Mouse (Mus musculus) CH12.LX (cell line): Measurements from ENCODE around the gene Spag8. TPM values are rescaled to one million over a fixed set of nuclear protein-coding genes. Genes with fewer than 3 reads are reported as not detected.

Experiments
- DNase-seq: peaks from one replicate; pipeline ENCODE4 v3.0.0-alpha.2; 2013; ENCODE audit errors: extremely low read depth
- H3K27ac ChIP-seq: 2 replicates; pipeline ENCODE4 v1.5.1; 2012; ENCODE audit warnings: low read depth, mild to moderate bottlenecking, control low read depth, moderate library complexity; ENCODE audit not compliant: insufficient read depth
- H3K27me3 ChIP-seq: replicated peaks from 2 replicates; pipeline ENCODE3; 2012; ENCODE audit warnings: inconsistent platforms
- H3K36me3 ChIP-seq, 2 experiments: replicated peaks in 1 of 2; 2 replicates each; pipeline versions ENCODE3 to v1.6.1; 2012; ENCODE audit warnings: inconsistent platforms in 1 of 2, low read length in 1 of 2, mild to moderate bottlenecking in 1 of 2, mixed read lengths in 1 of 2, moderate library complexity in 1 of 2; ENCODE audit not compliant: control insufficient read depth in 1 of 2, insufficient read depth in 1 of 2
- H3K4me1 ChIP-seq, 2 experiments: 2 replicates each; pipeline ENCODE4 v1.6.1; 2012; ENCODE audit warnings: inconsistent platforms in 1 of 2, moderate library complexity in 1 of 2; ENCODE audit not compliant: insufficient read depth in 2 of 2, control insufficient read depth in 1 of 2
- H3K4me2 ChIP-seq: 2 replicates; pipeline ENCODE4 v1.6.1; 2012; ENCODE audit warnings: low read depth, mild to moderate bottlenecking, control low read depth; ENCODE audit not compliant: poor library complexity, insufficient read depth, severe bottlenecking
- H3K4me3 ChIP-seq, 3 experiments: fragments of 150-350 bp in 1 of 3; sonication (generic) in 1 of 3; replicated peaks in 1 of 3; 2 replicates each; pipeline versions ENCODE3 to v1.5.1; 2011 to 2012; ENCODE audit warnings: low read depth in 2 of 3, low read length in 2 of 3, mild to moderate bottlenecking in 2 of 3, moderate library complexity in 2 of 3, control low read depth in 1 of 3, improper control_type of control experiment in 1 of 3, inconsistent platforms in 1 of 3, mixed read lengths in 1 of 3; ENCODE audit not compliant: poor library complexity in 1 of 3
- H3K79me2 ChIP-seq: replicated peaks from 2 replicates; pipeline ENCODE4 v1.6.1; 2012; ENCODE audit warnings: mild to moderate bottlenecking, moderate library complexity; ENCODE audit not compliant: control insufficient read depth, poor library complexity, insufficient read depth, severe bottlenecking; ENCODE audit errors: extremely low read depth
- H3K9ac ChIP-seq: 2 replicates; pipeline ENCODE4 v1.6.1; 2012; ENCODE audit warnings: low read depth, mild to moderate bottlenecking, control low read depth, moderate library complexity; ENCODE audit not compliant: insufficient read depth
- H3K9me3 ChIP-seq: replicated peaks from 2 replicates; pipeline ENCODE3; 2012; ENCODE audit warnings: low read length, inconsistent platforms, mixed read lengths
- CHD2 ChIP-seq: IDR thresholded peaks from 2 replicates; pipeline ENCODE4 v1.6.1; 2011; ENCODE audit warnings: low read length, improper control_type of control experiment
- CTCF ChIP-seq, 2 experiments: IDR thresholded peaks in 1 of 2; conservative IDR thresholded peaks in 1 of 2; 2 replicates each; pipeline ENCODE4 v1.5.1; 2011 to 2012; ENCODE audit warnings: low read depth in 2 of 2, low read length in 2 of 2, improper control_type of control experiment in 1 of 2, inconsistent platforms in 1 of 2, mild to moderate bottlenecking in 1 of 2, moderate library complexity in 1 of 2
- ELF1 ChIP-seq: IDR thresholded peaks from 2 replicates; pipeline ENCODE4 v1.6.1; 2014; ENCODE audit warnings: low read depth, mild to moderate bottlenecking, inconsistent platforms, low read length, improper control_type of control experiment
- EP300 ChIP-seq: IDR thresholded peaks from 2 replicates; pipeline ENCODE4 v1.6.1; 2011; ENCODE audit warnings: low read length, improper control_type of control experiment
- ETS1 ChIP-seq: conservative IDR thresholded peaks from 2 replicates; pipeline ENCODE4 v1.6.1; 2012; ENCODE audit warnings: low read depth, mild to moderate bottlenecking, inconsistent platforms, low read length, improper control_type of control experiment, moderate library complexity
- GABPA ChIP-seq: IDR thresholded peaks from 2 replicates; pipeline ENCODE4 v1.6.1; 2012; ENCODE audit warnings: low read depth, low read length, improper control_type of control experiment, inconsistent platforms; ENCODE audit not compliant: insufficient replicate concordance
- HCFC1 ChIP-seq: IDR thresholded peaks from 2 replicates; pipeline ENCODE4 v1.6.1; 2012; ENCODE audit warnings: low read depth, mild to moderate bottlenecking, inconsistent platforms, low read length, improper control_type of control experiment
- IRF4 ChIP-seq: IDR thresholded peaks from 2 replicates; pipeline ENCODE4 v1.6.1; 2014; ENCODE audit warnings: low read depth, mild to moderate bottlenecking, inconsistent platforms, low read length, improper control_type of control experiment
- JUND ChIP-seq: conservative IDR thresholded peaks from 2 replicates; pipeline ENCODE4 v1.6.1; 2011; ENCODE audit warnings: low read depth, low read length, improper control_type of control experiment
- KAT2A ChIP-seq: IDR thresholded peaks from 2 replicates; pipeline ENCODE4 v1.6.1; 2012; ENCODE audit warnings: low read length, improper control_type of control experiment, inconsistent platforms; ENCODE audit not compliant: insufficient replicate concordance
- MAX ChIP-seq: IDR thresholded peaks from 2 replicates; pipeline ENCODE4 v1.6.1; 2011; ENCODE audit warnings: low read length, improper control_type of control experiment
- MAZ ChIP-seq: IDR thresholded peaks from 2 replicates; pipeline ENCODE4 v1.6.1; 2012; ENCODE audit warnings: low read depth, mild to moderate bottlenecking, inconsistent platforms, low read length, improper control_type of control experiment, moderate library complexity
- MYC ChIP-seq: IDR thresholded peaks from 2 replicates; pipeline ENCODE4 v1.6.1; 2011; ENCODE audit warnings: low read depth, mild to moderate bottlenecking, improper control_type of control experiment, low read length
- NELFE ChIP-seq: IDR thresholded peaks from 2 replicates; pipeline ENCODE4 v1.6.1; 2011; ENCODE audit warnings: low read depth, low read length, improper control_type of control experiment
- NRF1 ChIP-seq: IDR thresholded peaks from 2 replicates; pipeline ENCODE4 v1.6.1; 2014; ENCODE audit warnings: low read depth, mild to moderate bottlenecking, inconsistent platforms, low read length, improper control_type of control experiment, moderate library complexity
- POLR2A ChIP-seq: IDR thresholded peaks from 2 replicates; pipeline ENCODE4 v1.6.1; 2011; ENCODE audit warnings: low read depth, mild to moderate bottlenecking, improper control_type of control experiment, low read length
- RAD21 ChIP-seq: IDR thresholded peaks from 2 replicates; pipeline ENCODE4 v1.6.1; 2011; ENCODE audit warnings: low read depth, mild to moderate bottlenecking, low read length, improper control_type of control experiment, moderate library complexity
- SMC3 ChIP-seq: IDR thresholded peaks from 2 replicates; pipeline ENCODE4 v1.6.1; 2011; ENCODE audit warnings: low read depth, low read length, improper control_type of control experiment
- TBP ChIP-seq: conservative IDR thresholded peaks from 2 replicates; pipeline ENCODE4 v1.6.1; 2011; ENCODE audit warnings: low read depth, low read length, improper control_type of control experiment
- TCF12 ChIP-seq: IDR thresholded peaks from 2 replicates; pipeline ENCODE4 v1.6.1; 2014; ENCODE audit warnings: low read depth, mild to moderate bottlenecking, inconsistent platforms, low read length, improper control_type of control experiment
- USF1 ChIP-seq: IDR thresholded peaks from 2 replicates; pipeline ENCODE4 v1.6.1; 2014; ENCODE audit warnings: low read depth, mild to moderate bottlenecking, inconsistent platforms, low read length, improper control_type of control experiment
- USF2 ChIP-seq: conservative IDR thresholded peaks from 2 replicates; pipeline ENCODE4 v1.6.1; 2011; ENCODE audit warnings: low read depth, low read length, improper control_type of control experiment
- ZC3H11A ChIP-seq: IDR thresholded peaks from 2 replicates; pipeline ENCODE4 v1.6.1; 2012; ENCODE audit warnings: low read depth, mild to moderate bottlenecking, inconsistent platforms, low read length, improper control_type of control experiment
- ZMIZ1 ChIP-seq: IDR thresholded peaks from 2 replicates; pipeline ENCODE4 v1.6.1; 2012; ENCODE audit warnings: low read depth, mild to moderate bottlenecking, inconsistent platforms, low read length, improper control_type of control experiment
- ZNF384 ChIP-seq: IDR thresholded peaks from 2 replicates; pipeline ENCODE4 v1.6.1; 2012; ENCODE audit warnings: low read depth, low read length, improper control_type of control experiment, inconsistent platforms
- dilution Hi-C: fragments of 300-500 bp; cut with MboI; formaldehyde crosslinking; loops from 2 replicates; pipeline ENCODE4 v1.14.3; 2020; ENCODE audit warnings: low sequenced_read_pairs; ENCODE audit not compliant: extremely low pct_unique_long_range_greater_than_20kb, extremely low pct_ligation_motif_present
- in situ Hi-C: fragments of 300-500 bp; cut with MboI; formaldehyde crosslinking; loops from 3 replicates; pipeline ENCODE4 v1.14.3; 2019; ENCODE audit warnings: low sequenced_read_pairs, low pct_ligation_motif_present, low pct_unique_long_range_greater_than_20kb, mixed read lengths
- polyA plus RNA-seq: library from polyadenylated mRNA; unstranded; fragments of >175 nt; gene quantifications from 2 replicates; pipeline ENCODE4 v1.2.1, GENCODE M21; 2012; ENCODE audit warnings: low read depth; ENCODE audit not compliant: insufficient read length
- total RNA-seq, 2 experiments: library from RNA; depleted of rRNA; stranded (reverse); fragments of 300-350 nt in 1 of 2; fragments of >200 nt in 1 of 2; gene quantifications; 2 replicates each; pipeline ENCODE4 v1.2.3; 2012 to 2014

The Spag8 gene
- total and polyA plus RNA-seq, 3 experiments = 0.08 TPM; not detected in 2

DNA sequence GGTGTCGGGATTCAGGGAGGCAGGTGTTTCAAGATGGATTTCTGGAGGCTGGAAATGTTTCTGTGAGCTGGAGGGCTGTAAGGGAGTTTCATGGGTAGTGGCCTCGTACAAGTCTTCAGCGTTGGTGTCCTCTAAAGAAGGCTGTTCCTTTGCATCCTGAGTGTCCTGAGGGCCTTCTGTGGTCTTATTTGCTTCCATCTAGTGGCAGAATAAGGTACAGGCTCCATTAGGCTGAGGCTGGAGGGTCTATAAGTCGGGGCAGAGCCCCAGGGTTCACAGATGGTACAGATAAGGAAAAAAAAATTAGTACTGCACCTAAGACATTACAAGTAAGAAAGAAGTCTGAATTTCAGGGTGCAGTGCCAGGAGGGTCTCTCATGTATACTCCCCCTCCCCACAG, 13.0 kb upstream of the Spag8 start:
- TF ChIP-seq USF1 = no peak
- TF ChIP-seq SMC3 = peak; percentile 74
- TF ChIP-seq POLR2A = no peak
- TF ChIP-seq ETS1 = no peak
- peak; percentile 48 for TF ChIP-seq RAD21
- TF ChIP-seq CTCF (conservative IDR thresholded peaks at IDR 0.05 in 1 of 2, IDR thresholded peaks at IDR 0.05 in 1 of 2; ENCODE audit: low read depth in 2 of 2, low read length in 2 of 2) = peak; percentile 53 to 67
- Histone ChIP-seq H3K9ac (no peak overlapping the region), H3K27ac (no peak overlapping the region), H3K9me3 (no peaks in the 10 kb centered on the region), H3K27me3 (peaks cover 92% of the 10 kb centered on the region), H3K4me3 (no peak overlapping the region), H3K4me1 (peaks cover 0 to 10% of the 10 kb centered on the region in 2 experiments; a peak in 3 of 4 replicates), H3K4me2 (no peak overlapping the region), H3K79me2 (no peaks in the 10 kb centered on the region), H3K36me3 (no peaks in the 10 kb centered on the region)
- no peak for DNase-seq
- dilution Hi-C loops (no loop called here), in situ Hi-C loops (no loop called here)

DNA sequence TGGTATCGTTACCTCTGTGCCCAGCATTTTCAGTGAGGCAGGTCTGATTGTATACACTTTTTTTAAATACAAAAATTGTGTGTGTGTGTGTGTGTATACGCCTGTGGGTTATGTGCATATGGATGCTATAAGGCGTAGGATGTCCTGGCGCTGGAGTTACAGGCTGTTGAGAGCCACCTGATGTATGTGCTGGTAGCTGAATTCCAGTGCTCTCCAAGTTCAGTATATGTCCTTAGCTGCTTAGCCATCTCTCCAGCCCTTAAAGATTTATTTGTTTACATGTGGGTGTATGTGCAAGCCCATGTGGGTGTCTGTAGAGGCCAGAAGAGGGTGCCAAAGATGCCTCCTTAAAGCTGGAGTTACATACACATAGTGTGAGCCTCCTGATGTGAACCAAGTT, 3.8 kb upstream of the Spag8 start:
- dilution Hi-C loops (no loop called here), in situ Hi-C loops (no loop called here)
- Histone ChIP-seq H3K9ac (no peak overlapping the region), H3K27me3 (peaks cover 63% of the 10 kb centered on the region), H3K4me3 (peak overlapping the region in 2 of 3 experiments; percentile 23 to 46), H3K36me3 (no peaks in the 10 kb centered on the region), H3K4me2 (peak overlapping the region; percentile 78), H3K79me2 (no peaks in the 10 kb centered on the region), H3K4me1 (peaks cover 0 to 9% of the 10 kb centered on the region in 2 experiments; a peak in 2 of 4 replicates), H3K27ac (no peak overlapping the region), H3K9me3 (no peaks in the 10 kb centered on the region)
- no peak for TF ChIP-seq ZC3H11A
- peak in 1 of 2 experiments; percentile 23; a peak in 2 of 4 replicates for TF ChIP-seq CTCF (conservative IDR thresholded peaks at IDR 0.05 in 1 of 2, IDR thresholded peaks at IDR 0.05 in 1 of 2; ENCODE audit: low read depth in 2 of 2, low read length in 2 of 2)
- no peak for TF ChIP-seq NELFE
- no peak for DNase-seq

DNA sequence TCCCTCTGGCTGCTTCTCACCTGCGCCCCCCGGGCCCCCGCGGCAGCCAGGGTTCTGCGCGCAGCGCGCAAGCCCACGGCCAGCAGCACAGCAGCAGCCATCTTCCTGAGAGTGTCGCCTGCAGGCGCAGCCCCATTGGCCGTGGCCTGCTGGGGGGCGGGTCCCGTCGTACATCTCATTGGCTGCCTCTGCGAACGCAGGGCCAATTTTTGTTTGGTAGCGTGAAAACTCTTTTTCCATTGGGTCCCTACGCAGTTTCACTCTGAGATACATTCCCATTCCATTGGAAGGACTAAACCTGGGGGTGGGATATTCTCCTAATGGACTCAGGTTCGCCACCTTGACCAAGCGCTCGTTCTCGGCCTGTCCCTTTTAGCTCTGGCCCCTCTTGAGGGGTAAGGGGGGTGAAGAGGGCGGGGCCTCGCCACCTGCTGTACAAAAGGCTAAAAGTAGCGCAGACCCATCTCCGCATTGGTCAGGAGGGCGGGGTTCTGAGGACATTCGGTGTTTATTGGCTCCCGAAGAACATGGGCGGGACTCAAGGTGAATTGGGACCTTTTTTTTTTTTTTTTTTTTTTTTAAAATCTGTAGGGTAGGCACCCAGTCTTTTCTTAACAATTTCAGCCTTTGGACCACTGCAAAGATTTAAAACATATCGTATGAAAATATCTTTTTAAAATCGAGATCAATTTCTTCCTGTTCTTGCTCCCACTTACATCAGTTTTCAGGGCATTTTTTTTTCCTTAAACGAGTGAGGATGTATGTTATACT, 3.1 kb upstream of the Spag8 start, which contains the start of gene Hint2:
TSS of gene Hint2 (minus strand) at position 128 of the 771 bp plus-strand sequence.
- dilution Hi-C loops = no loop called here
- peak within 1 kb of the TSS; percentile 95 for H3K9ac ChIP-seq
- H3K4me1 ChIP-seq = peaks cover 0 to 9% of the 10 kb centered on the region in 2 experiments; a peak in 2 of 4 replicates
- no peaks in the 10 kb centered on the region for H3K36me3 ChIP-seq
- in situ Hi-C loops = no loop called here
- H3K9me3 ChIP-seq = no peaks in the 10 kb centered on the region
- peak; percentile 94 for DNase-seq
- H3K79me2 ChIP-seq = no peaks in the 10 kb centered on the region
- H3K4me2 ChIP-seq = peak within 1 kb of the TSS; percentile 83
- no peak within 1 kb of the TSS for H3K27ac ChIP-seq
- peak; percentile 55 for TF ChIP-seq ELF1
- no peak for TF ChIP-seq MYC
- 0 out of 2 replicates have a peak, but pooled peaks have one; percentile 19 for TF ChIP-seq MAX
- peak; percentile 58 for TF ChIP-seq HCFC1
- peak; percentile 82 for TF ChIP-seq POLR2A
- TF ChIP-seq IRF4 = peak; percentile 56; the same call in 1 of the 2 replicates
- peak; percentile 77 for TF ChIP-seq MAZ
- TF ChIP-seq KAT2A = no peak
- TF ChIP-seq TCF12 = peak; percentile 68; the same call in 1 of the 2 replicates
- no peak for TF ChIP-seq USF2
- no peak for TF ChIP-seq GABPA
- TF ChIP-seq NELFE = peak; percentile 71
- TF ChIP-seq CHD2 = peak; percentile 85
- no peak for TF ChIP-seq EP300
- no peak for TF ChIP-seq JUND
- TF ChIP-seq ZNF384 = peak; percentile 99
- no peak for TF ChIP-seq ZMIZ1
- TF ChIP-seq NRF1 = peak; percentile 71
- TF ChIP-seq TBP = 0 out of 2 replicates have a peak, but pooled peaks have one; percentile 32
- H3K27me3 ChIP-seq = peaks cover 57% of the 10 kb centered on the region
- peak within 1 kb of the TSS; percentile 58 to 88 (median 75) for H3K4me3 ChIP-seq
